Mouse (Mus musculus) embryonic facial prominence, embryonic 14.5 days (tissue): ENCODE results near the gene Zc3h18. TPM values are rescaled to one million over a fixed set of nuclear protein-coding genes. Genes with fewer than 3 reads are reported as not detected.
A peak's percentile ranks its signal among the peaks of the same experiment; 100 is the strongest.

Source experiments
- ATAC-seq: fragments of 200-750 bp; cut with Nextera tagmentation; 2 replicates; pipeline ENCODE4 v1.8.0; 2017; ENCODE audit warnings: low read depth, moderate number of reproducible peaks, moderate TSS enrichment
- DNase-seq: peaks from one replicate; pipeline ENCODE4 v3.0.0-alpha.2; 2015; ENCODE audit warnings: low spot score
- H3K27ac ChIP-seq: fragments of 300-500 bp; sonication (generic); replicated peaks from 2 replicates; pipeline ENCODE4 v1.5.1; 2014; ENCODE audit warnings: low read depth, mild to moderate bottlenecking, low read length, moderate library complexity
- H3K27me3 ChIP-seq: fragments of 300-500 bp; sonication (generic); replicated peaks from 2 replicates; pipeline ENCODE4 v1.6.1; 2014; ENCODE audit warnings: low read length; ENCODE audit not compliant: control insufficient read depth, insufficient read depth
- H3K36me3 ChIP-seq: fragments of 300-500 bp; sonication (generic); 2 replicates; pipeline ENCODE4 v1.6.1; 2014; ENCODE audit warnings: low read length, mixed read lengths; ENCODE audit not compliant: control insufficient read depth, insufficient read depth
- H3K4me1 ChIP-seq: fragments of 300-500 bp; sonication (generic); 2 replicates; pipeline ENCODE4 v1.6.1; 2014; ENCODE audit warnings: antibody characterized with exemption, low read length; ENCODE audit not compliant: control insufficient read depth, insufficient read depth
- H3K4me2 ChIP-seq: fragments of 300-500 bp; sonication (generic); 2 replicates; pipeline ENCODE4 v1.6.1; 2014; ENCODE audit warnings: low read depth, mild to moderate bottlenecking, low read length, moderate library complexity, mixed read lengths
- H3K4me3 ChIP-seq: fragments of 300-500 bp; sonication (generic); 2 replicates; pipeline ENCODE4 v1.5.1; 2014; ENCODE audit warnings: low read depth, mild to moderate bottlenecking, low read length
- H3K9ac ChIP-seq: fragments of 300-500 bp; sonication (generic); 2 replicates; pipeline ENCODE4 v1.6.1; 2014; ENCODE audit warnings: low read depth, mild to moderate bottlenecking, low read length, moderate library complexity, mixed read lengths
- H3K9me3 ChIP-seq: fragments of 300-500 bp; sonication (generic); 2 replicates; pipeline ENCODE4 v1.6.1; 2016; ENCODE audit warnings: low read length; ENCODE audit not compliant: control insufficient read depth
- WGBS: fragments of 180-500 bp; shearing (Covaris S2); extraction: QIAGEN DNeasy Blood & Tissue Kit; methylation state at CpG from one replicate; pipeline ENCODE4 v1.1.7; 2014; 5-methylcytosine and 5-hydroxymethylcytosine counted together
- polyA plus RNA-seq: library from polyadenylated mRNA; unstranded; fragments of >200 nt; fragmentation: Nextera tagmentation; extraction: Ambion mirVana; gene quantifications from 2 replicates; pipeline ENCODE4 v1.2.1, GENCODE M21; 2014

The Zc3h18 gene
- polyA plus RNA-seq = 30.9 and 31.6 TPM in 2 replicates

DNA sequence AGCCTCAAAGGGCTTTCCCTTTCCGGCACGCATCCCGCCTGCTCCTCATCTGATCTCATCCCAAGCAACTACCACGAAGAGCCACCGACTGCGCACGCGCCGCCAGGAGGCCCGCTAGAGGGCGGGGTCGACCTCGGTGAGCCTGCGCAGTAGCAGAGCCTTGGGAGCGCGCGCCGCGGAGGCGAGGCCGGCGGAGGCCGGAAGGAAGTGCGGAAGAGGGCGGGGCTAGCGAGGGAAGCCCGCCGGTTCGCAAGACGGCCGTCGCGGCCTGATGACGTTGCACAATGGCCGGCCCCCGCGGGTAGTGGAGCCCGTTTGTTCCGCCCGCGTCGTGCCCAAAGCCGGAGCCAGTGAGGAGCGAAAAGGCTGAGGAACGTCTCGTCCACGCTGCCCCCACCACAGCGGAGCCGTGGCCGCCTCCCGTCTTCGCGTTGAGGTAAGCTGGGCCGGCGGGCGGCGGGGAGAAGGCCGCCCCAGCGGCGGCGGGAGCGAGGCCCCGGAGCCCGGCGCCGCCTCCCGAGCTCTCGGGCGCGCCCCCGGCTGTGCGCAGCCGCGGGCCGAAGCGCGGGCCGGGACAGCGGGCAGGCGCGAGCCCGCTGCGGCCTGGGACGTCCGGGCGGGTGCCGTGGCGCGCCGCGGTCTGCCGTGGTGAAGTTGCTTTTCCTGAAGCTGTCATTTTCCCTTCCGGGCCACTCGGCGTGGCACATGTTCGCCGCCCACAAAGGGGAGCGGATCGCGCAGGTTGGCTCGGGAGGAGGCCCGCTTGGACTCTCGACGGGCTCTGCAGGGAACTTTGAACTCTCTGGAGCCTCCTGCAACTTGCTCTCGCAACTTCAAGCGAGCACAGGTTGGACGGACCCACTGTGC is at the start of gene Zc3h18:
Gene Zc3h18, plus strand, starts transcription at position 245 of the 867 bp plus-strand sequence.
- WGBS = 0% methylated on average over 56 of the region's 107 CpGs
- Histone ChIP-seq H3K9ac (peak within 1 kb of the TSS; percentile 90), H3K9me3 (no peaks in the 10 kb centered on the region), H3K4me1 (peaks cover 17% of the 10 kb centered on the region), H3K4me3 (peak within 1 kb of the TSS; percentile 82), H3K27ac (peak within 1 kb of the TSS; percentile 96), H3K36me3 (peaks cover 13% of the 10 kb centered on the region; the same call in 1 of the 2 replicates), H3K4me2 (peak within 1 kb of the TSS; percentile 81), H3K27me3 (no peaks in the 10 kb centered on the region)
- ATAC-seq (peak; percentile 95), DNase-seq (peak; percentile 99)

DNA sequence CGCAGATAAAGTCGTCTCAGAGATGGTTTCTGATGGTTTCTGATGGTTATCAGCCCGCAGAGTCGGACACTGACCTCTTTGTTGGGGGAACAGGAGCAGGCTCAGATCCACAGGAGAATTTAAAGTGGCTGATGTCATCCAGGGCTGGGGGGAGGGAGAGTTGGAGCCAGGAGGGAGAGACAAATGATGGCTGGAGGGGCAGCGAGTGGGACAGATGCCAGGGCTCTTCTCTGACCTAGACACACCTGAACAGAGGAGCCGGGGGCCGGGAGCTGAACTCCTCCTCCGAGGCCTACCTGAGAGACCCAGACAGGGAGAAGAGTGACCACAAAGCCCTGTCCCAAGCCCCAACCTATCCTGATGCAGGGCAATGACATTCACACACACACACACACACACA is 47.3 kb upstream of the Zc3h18 start:
- no peak overlapping the region for H3K4me2 ChIP-seq
- 57% methylated on average over 8 of the region's 8 CpGs for WGBS
- ATAC-seq = no peak

DNA sequence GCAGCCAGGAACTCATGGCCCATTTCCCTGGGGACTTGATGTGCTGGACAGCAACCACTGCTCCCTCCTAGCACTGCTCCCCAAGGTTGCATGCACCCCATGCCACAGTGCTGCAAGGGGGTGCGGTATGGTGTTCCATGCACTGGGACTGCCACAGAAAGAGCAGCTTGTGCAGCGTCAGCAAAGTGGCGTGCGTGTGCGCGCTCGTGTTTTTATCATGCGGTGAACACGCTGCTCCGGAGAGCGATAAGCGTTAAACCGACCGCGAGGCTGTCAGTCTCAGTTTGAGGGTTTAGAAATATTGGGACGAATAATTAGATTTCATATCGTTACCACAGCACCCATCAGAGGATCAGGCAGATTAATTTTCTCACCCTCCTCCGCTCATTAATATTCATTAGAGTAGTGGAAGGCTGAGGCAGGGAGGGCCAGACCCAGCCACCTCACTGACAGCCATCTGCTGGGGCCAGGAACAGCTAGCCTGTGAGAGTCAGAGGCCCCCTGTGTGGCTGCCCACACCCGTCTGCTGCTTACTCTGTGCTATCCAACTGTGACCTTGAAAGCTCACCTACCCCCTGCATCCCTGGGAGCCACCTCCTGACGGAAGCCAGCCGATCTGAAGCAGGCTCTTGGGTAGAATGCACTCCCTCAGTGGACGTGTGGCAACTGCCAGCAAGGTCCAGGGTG is 46.7 kb upstream of the Zc3h18 start:
- DNase-seq (no peak), ATAC-seq (no peak)
- no peak overlapping the region for H3K4me3 ChIP-seq
- WGBS = 79% methylated on average over 22 of the region's 22 CpGs
- H3K4me2 ChIP-seq = no peak overlapping the region
- no peaks in the 10 kb centered on the region for H3K36me3 ChIP-seq
- H3K9ac ChIP-seq = no peak overlapping the region
- no peaks in the 10 kb centered on the region for H3K9me3 ChIP-seq
- peaks cover 8% of the 10 kb centered on the region for H3K27me3 ChIP-seq
- H3K27ac ChIP-seq = no peak overlapping the region
- H3K4me1 ChIP-seq = no peaks in the 10 kb centered on the region

More for the DNA sequence above, 47.3 kb upstream of the Zc3h18 start:
- Histone ChIP-seq H3K4me3 (no peak overlapping the region), H3K4me1 (no peaks in the 10 kb centered on the region), H3K27me3 (peaks cover 2% of the 10 kb centered on the region; the same call in 1 of the 2 replicates), H3K9me3 (no peaks in the 10 kb centered on the region), H3K36me3 (no peaks in the 10 kb centered on the region), H3K27ac (no peak overlapping the region), H3K9ac (no peak overlapping the region)
- DNase-seq = no peak

DNA sequence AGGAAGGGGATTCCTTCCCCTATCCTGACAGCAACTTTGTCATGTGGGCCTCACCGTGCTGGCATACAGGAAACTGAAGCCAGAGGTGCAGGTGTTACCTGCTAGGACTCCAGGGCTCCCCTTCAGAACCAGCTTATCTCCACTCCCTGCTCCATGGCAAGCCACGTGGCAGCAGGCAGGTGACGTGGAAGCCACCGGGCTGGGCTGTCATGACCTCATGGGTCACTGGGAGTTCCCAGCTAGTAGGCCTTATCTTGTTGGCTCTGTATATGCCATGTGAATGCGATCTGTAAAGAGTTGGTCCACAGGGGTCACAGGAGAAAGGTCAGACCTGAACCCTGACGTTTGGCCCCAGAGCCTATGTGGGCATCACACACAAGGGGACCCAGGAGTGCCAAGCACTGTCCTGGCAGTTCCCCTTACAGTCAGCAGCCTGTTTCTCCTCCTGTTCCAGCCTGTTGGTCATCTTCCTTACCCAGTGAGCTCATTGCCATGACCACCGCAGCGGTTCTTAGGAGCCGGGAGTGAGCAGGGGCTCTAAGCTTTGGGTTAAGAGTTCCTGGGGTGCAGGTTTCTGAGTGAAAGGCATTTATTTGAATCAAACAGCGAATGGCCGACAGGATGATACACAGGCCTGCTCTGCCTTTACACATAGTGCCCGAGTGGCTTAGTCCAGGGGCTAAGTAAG is 45.8 kb upstream of the Zc3h18 start:
- 74% methylated on average over 12 of the region's 12 CpGs for WGBS
- peak overlapping the region; percentile 25; the same call in 1 of the 2 replicates for H3K9ac ChIP-seq
- no peaks in the 10 kb centered on the region for H3K36me3 ChIP-seq
- no peak overlapping the region; the same call in 1 of the 2 replicates for H3K27ac ChIP-seq
- no peak overlapping the region for H3K4me2 ChIP-seq
- no peak overlapping the region for H3K4me3 ChIP-seq
- H3K27me3 ChIP-seq = peaks cover 17% of the 10 kb centered on the region
- H3K9me3 ChIP-seq = no peaks in the 10 kb centered on the region
- DNase-seq = no peak
- ATAC-seq = no peak
- H3K4me1 ChIP-seq = 0 out of 2 replicates have a peak, but pooled peaks cover 2% of the 10 kb centered on the region

DNA sequence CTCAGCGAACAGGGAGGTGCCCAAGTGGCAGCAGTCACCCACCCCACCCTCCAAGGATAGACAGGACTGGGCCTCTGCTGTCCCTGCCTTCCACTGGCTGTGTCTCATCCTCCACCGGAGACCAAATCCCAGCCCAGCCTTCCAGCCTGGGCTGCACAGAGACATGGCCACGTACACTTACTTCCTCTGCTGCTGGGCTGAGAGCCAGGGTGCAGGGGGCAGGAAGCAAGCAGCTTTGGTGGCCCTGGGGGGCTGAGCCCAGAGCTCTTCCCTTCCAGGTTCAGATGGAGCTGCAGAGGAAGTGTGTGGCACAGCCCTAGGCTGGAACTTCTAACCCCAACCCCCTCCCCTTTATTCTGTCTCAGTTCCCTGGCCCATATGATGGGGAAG is 45.3 kb upstream of the Zc3h18 start:
- Histone ChIP-seq H3K4me2 (no peak overlapping the region), H3K36me3 (no peaks in the 10 kb centered on the region), H3K27me3 (peaks cover 22% of the 10 kb centered on the region), H3K4me1 (peaks cover 5% of the 10 kb centered on the region; the same call in 1 of the 2 replicates), H3K9me3 (no peaks in the 10 kb centered on the region), H3K4me3 (no peak overlapping the region), H3K9ac (peak overlapping the region; percentile 25; the same call in 1 of the 2 replicates), H3K27ac (no peak overlapping the region; the same call in 1 of the 2 replicates)
- WGBS = 53% methylated on average over 3 of the region's 3 CpGs
- ATAC-seq (no peak), DNase-seq (peak; percentile 65)

DNA sequence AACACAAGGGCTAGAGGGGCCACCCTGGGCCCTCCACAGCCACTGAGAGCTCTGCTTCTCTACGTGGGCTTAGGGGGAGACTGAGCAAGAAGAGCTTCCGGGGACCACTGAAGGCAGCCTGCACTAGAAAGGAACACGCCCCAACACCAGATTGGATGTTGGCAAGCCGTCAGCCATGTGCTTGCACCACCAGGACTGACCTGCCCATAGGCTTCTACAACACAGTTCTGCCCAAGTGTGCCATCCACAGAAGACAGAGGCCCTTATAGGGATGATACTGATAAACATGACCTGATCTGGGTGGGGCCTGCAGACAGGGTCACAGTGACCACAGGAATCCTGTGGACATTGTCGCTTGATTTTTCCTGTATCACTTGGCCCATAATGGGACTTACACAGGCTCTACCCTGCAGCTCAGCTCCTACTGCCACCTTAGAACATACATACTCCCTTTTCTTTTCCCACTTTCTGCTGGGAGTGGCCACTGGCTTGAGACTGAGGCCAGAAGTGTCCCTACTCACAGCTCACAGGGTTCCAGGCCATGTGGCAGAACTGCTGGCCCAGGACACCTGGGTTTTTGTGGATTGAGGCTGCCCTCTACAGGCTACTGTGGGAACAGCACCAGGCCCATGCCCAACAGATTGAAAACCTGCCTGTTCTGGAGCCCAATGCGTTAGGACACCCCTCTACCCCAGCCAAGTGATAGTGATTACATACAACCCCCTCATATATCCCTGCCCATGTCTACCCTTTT is 43.5 kb upstream of the Zc3h18 start:
- ATAC-seq (peak; percentile 34; the same call in 1 of the 2 replicates), DNase-seq (peak; percentile 75)
- Histone ChIP-seq H3K27me3 (peaks cover 40% of the 10 kb centered on the region), H3K4me2 (no peak overlapping the region), H3K4me3 (no peak overlapping the region), H3K4me1 (peaks cover 5% of the 10 kb centered on the region; the same call in 1 of the 2 replicates), H3K36me3 (no peaks in the 10 kb centered on the region; the same call in 1 of the 2 replicates), H3K27ac (no peak overlapping the region), H3K9me3 (no peaks in the 10 kb centered on the region), H3K9ac (no peak overlapping the region)
- 75% methylated on average over 6 of the region's 6 CpGs for WGBS

DNA sequence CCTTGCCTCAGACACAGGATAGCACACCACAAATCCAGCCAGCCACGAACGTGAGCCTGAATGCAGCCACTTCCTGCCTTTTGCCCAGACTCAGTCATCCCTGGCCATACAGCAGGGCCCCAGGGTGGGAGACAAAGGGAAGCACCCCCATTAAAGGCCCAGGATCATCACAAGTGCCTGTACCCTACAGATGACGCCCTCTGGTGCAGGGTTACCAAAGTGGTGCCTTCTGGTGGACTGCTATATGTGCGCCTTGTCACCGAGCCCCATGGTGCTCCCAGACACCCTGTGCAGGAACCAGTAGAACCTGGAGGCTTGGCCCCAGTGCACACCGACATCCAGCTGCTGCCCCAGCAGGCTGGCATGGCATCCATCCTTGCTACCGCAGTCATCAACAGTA is 42.9 kb upstream of the Zc3h18 start:
- DNase-seq (no peak), ATAC-seq (no peak)
- H3K9me3 ChIP-seq = no peaks in the 10 kb centered on the region
- H3K27ac ChIP-seq = no peak overlapping the region
- H3K4me2 ChIP-seq = no peak overlapping the region
- H3K27me3 ChIP-seq = peaks cover 45% of the 10 kb centered on the region
- WGBS = 84% methylated on average over 7 of the region's 7 CpGs
- H3K36me3 ChIP-seq = no peaks in the 10 kb centered on the region; the same call in 1 of the 2 replicates
- H3K9ac ChIP-seq = no peak overlapping the region
- H3K4me3 ChIP-seq = no peak overlapping the region
- H3K4me1 ChIP-seq = peaks cover 5% of the 10 kb centered on the region; the same call in 1 of the 2 replicates
